Mouse (Mus musculus) frontal cortex, postnatal 14 days (tissue): Measurements from ENCODE around the gene Gm15155.
"Not testable (repeated sequence)": the region's sequence is repeated elsewhere in the genome, so short reads cannot be mapped to it uniquely, and the experiment has no call there.

Experiments used
- DNase-seq, 2 experiments: peaks; one replicate each; pipeline ENCODE4 v3.0.0; 2022; ENCODE audit warnings: low spot score in 2 of 2

The Gm15155 gene

GRCm38 (mm10) chrX:155624341-155624841, at the start of gene Gm15155:
Gm15155 (plus strand) TSS chrX:155624741.
- peak in 1 of 2 experiments; percentile 37 for DNase-seq

- DNase-seq: no peak
Observed at GRCm38 (mm10) chrX:155579791-155580190, 44.8 kb upstream of the Gm15155 start.

GRCm38 (mm10) chrX:155584586-155584985, 40.0 kb upstream of the Gm15155 start:
- no peak for DNase-seq

DNA sequence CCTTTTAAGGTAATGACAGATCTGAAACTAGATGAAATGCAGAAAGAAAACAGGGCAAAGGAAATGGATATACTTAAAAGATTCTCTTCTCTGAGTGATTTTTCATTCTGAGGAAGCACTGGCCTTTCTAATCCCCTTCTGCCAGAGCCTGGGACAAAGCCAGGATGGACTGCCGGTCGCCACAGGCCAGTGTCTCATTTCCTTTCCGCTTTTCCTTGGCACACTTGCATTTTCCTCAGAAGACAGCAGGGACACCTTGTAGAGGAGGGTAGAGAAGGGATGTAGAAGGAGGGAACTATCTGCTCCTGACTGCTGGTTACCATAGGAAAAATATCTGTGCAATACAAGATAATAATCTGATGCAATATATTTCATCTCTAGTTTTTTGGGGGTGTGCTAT, 33.1 kb upstream of the Gm15155 start:
- no peak for DNase-seq

DNA sequence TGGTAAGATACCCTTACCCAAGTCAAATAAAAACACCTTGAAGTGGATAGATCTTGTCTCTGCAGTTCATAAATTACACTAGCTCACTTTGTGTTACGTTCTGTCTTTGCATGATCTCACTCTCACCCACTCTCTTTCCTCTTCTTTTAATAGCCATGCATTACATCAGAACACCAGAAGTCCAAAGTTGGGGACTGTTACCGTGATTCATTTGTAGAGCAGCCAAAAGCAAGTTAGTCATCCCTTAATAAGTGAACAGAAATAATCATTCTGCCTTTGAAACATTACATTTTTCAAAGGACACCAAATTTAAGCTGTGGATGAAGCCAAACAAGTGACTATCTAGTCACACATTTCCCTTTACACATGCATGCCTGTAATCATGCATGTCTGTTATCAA, 32.1 kb upstream of the Gm15155 start:
- DNase-seq: no peak

- DNase-seq: no peak
Observed at GRCm38 (mm10) chrX:155594685-155595084, 29.9 kb upstream of the Gm15155 start.

DNA sequence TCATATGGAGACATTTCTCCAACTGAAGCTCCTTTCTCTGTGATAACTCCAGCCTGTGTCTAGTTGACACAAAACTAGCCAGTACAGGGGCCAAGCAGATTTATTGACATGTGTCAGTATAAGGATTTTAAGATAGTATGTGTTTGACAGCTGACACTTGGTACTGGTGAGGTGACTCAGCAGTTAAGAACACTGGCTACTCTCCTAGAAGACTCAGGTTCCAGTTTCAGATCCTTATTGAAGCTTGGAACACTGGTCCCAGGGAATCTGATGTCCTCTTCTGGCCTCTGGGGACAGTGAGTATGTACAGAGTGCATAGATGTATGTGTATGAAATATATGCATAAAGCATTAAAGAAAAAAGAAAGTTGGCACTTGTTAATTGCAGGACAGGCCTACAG, 28.2 kb upstream of the Gm15155 start:
- no peak for DNase-seq

- DNase-seq: peak in 1 of 2 experiments; percentile 16
Observed at GRCm38 (mm10) chrX:155601196-155601595, 23.3 kb upstream of the Gm15155 start.

DNA sequence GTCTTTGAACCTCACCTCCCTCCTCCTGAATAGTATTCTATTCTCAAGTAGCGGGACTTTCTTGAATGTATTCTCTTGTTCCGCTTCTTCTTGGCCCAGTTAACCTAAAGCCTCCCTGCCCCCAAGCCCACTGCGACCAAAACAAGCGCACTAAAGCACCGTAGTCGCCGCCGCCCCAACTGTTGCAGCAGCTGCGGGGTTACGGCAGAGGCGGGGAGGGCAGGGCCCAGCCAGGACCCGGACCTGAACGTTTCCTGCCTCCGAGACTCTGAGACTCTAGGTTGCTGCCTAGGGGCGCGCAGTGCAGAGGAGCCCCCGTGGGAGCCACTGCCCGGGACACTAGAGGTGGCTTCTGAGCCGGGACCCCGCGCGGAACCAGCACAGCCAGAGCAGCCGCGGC, 2.0 kb upstream of the Gm15155 start:
- peak in 1 of 2 experiments; percentile 5 for DNase-seq

- peak in 1 of 2 experiments; percentile 12 for DNase-seq
Observed at GRCm38 (mm10) chrX:155622961-155623599, 1.5 kb upstream of the Gm15155 start.

GRCm38 (mm10) chrX:155623701-155624281, 750 bp upstream of the Gm15155 start, which contains the start of gene Ptchd1:
Ptchd1 (minus strand) TSS chrX:155623814.
- DNase-seq: peak in 1 of 2 experiments; percentile 16

DNA sequence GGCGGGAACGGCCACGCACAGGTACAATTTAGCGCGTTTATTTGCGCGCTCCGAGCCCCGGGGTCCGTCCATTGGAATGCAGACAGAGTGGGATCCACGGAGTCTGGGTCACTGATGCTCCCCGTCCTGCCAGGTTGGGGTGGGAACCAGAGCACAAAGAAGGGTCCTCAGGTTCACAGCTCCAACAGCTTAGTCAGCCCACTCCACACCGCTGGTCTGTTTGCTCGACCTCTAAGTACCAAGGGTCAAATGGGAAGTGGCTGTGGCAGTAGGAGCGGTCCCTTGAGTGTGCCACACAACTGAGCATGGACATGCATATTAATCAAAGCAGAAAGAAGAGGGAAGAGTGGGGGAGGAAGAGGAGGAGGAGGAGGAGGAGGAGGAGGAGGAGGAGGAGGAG, 354 bp downstream of the Gm15155 start:
- no peak for DNase-seq

GRCm38 (mm10) chrX:155625671-155626196, 1.2 kb downstream of the Gm15155 start:
- peak in 1 of 2 experiments; percentile 4 for DNase-seq

- DNase-seq: no peak
Observed at GRCm38 (mm10) chrX:155643975-155644374, 19.4 kb downstream of the Gm15155 start.

- DNase-seq: no peak
Observed at GRCm38 (mm10) chrX:155645975-155646374, 21.4 kb downstream of the Gm15155 start.

DNA sequence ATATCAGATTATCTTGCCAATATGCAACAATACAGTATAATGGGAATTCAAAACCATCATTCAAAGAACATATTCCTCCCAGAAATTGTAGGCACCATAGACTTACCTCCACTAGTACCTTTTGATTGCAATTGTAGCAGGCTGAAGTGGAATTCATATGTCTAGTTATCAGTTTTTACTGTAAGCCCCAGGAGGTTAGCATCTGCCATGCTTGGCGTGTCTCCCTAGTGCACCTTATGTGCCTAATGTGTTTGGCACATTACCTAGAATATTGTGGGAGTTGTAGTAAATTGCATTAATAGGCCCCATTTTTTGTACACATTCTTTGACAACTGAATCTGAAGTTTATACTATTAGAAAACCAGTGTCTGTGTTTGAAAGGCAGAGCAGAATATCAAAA, 33.4 kb downstream of the Gm15155 start:
- DNase-seq: no peak

- not testable (repeated sequence) for DNase-seq
Observed at GRCm38 (mm10) chrX:155690440-155690839, 65.9 kb downstream of the Gm15155 start.

DNA sequence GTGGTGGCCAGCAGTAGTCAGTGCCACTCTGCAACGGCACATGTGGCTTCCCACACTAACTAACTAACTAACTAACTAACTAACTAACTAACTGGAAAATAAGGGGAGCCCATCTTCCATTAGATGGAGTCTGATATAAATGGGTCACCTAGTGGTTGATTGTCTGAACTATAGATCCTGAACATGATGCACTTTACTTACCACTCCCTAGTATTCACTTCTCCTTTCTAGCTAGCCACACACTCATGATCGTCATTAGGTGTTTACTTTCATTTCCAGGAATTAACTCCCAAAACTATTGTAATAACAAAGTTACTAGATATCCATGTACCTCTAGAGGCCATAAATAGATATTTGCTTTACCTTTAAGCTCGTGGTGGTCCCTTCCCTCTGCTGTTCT, 99.6 kb downstream of the Gm15155 start:
- no peak for DNase-seq

- no peak for DNase-seq
Observed at GRCm38 (mm10) chrX:155728387-155728786, 103.8 kb downstream of the Gm15155 start.

- DNase-seq: no peak
Observed at GRCm38 (mm10) chrX:155888118-155888517, 263.6 kb downstream of the Gm15155 start.

- DNase-seq: no peak
Observed at GRCm38 (mm10) chrX:155900040-155900439, 275.5 kb downstream of the Gm15155 start.

GRCm38 (mm10) chrX:155901742-155902141, 277.2 kb downstream of the Gm15155 start:
- DNase-seq: no peak

DNA sequence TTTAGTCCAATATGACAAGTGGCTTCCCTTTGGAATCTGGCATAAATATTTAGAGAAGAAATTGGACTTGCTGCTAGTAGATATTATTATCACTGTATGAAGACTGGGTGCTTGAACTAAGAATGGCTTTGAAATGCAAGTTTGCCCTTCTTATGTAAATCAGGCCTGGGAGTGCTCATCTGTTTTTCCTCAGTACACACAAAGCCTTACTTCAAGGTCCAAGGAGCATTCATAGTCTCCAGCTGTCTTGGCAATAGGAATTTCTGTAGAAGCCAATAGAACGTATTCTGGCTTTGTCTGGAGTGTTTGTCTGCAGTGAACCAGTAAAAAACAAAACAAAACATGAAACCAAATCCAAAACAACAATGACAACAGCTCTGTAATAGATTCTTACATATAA, 278.6 kb downstream of the Gm15155 start:
- no peak for DNase-seq
